Mouse (Mus musculus): ENCODE measurements around the gene Urah. TPM values are rescaled to one million over a fixed set of nuclear protein-coding genes. Genes with fewer than 3 reads are reported as not detected.

Urah gene
- polyA plus RNA-seq, 1 experiment from 2014 or later = 21.9 TPM

- DNase-seq (ENCODE audit: low spot score) (no peak), ATAC-seq (ENCODE audit: low FRiP score, low TSS enrichment) (0 out of 2 replicates have a peak, but pooled peaks have one; percentile 11)
- Histone ChIP-seq H3K9ac (ENCODE audit: low read length) (0 out of 2 replicates have a peak overlapping the region, but pooled peaks have one; percentile 31), H3K36me3 (ENCODE audit: control insufficient read depth, insufficient read depth, low read length) (no peaks in the 10 kb centered on the region), H3K4me2 (replicated peaks; ENCODE audit: low read depth) (peak overlapping the region; percentile 42), H3K4me1 (replicated peaks; ENCODE audit: control insufficient read depth, insufficient read depth) (no peaks in the 10 kb centered on the region), H3K9me3 (ENCODE audit: control insufficient read depth, low read length) (no peaks in the 10 kb centered on the region), H3K27ac (replicated peaks) (no peak overlapping the region), H3K4me3 (ENCODE audit: low read depth, low read length) (peak overlapping the region; percentile 12; the same call in 1 of the 2 replicates), H3K27me3 (ENCODE audit: control insufficient read depth, insufficient read depth, low read length) (no peaks in the 10 kb centered on the region)
- 82% methylated on average over 2 of the region's 2 CpGs for WGBS
- TF ChIP-seq EP300 (optimal IDR thresholded peaks at IDR 0.05) (no peak), CTCF (IDR thresholded peaks at IDR 0.05; ENCODE audit: low read depth) (no peak)
Observed at GRCm38 (mm10) chr7:140835758-140836087, 905 bp downstream of the Urah start.

- peak; percentile 11 for DNase-seq (ENCODE audit: low spot score)
Observed at GRCm38 (mm10) chr7:140836243-140837115, 1.7 kb downstream of the Urah start.

GRCm38 (mm10) chr7:140839556-140839955, 4.7 kb downstream of the Urah start:
- no peak for ATAC-seq (ENCODE audit: low FRiP score, low TSS enrichment)
- H3K4me3 ChIP-seq (ENCODE audit: low read depth, low read length) = no peak overlapping the region
- peak; percentile 11 for DNase-seq (ENCODE audit: low spot score)
- no peak overlapping the region for H3K4me2 ChIP-seq (replicated peaks; ENCODE audit: low read depth)
- H3K9me3 ChIP-seq (ENCODE audit: control insufficient read depth, low read length) = no peaks in the 10 kb centered on the region
- no peaks in the 10 kb centered on the region for H3K4me1 ChIP-seq (replicated peaks; ENCODE audit: control insufficient read depth, insufficient read depth)
- 55% methylated on average over 5 of the region's 5 CpGs for WGBS
- H3K27ac ChIP-seq (replicated peaks) = no peak overlapping the region
- TF ChIP-seq CTCF (IDR thresholded peaks at IDR 0.05; ENCODE audit: low read depth) = no peak
- no peak for TF ChIP-seq EP300 (optimal IDR thresholded peaks at IDR 0.05)
- H3K36me3 ChIP-seq (ENCODE audit: control insufficient read depth, insufficient read depth, low read length) = no peaks in the 10 kb centered on the region
- H3K27me3 ChIP-seq (ENCODE audit: control insufficient read depth, insufficient read depth, low read length) = no peaks in the 10 kb centered on the region
- H3K9ac ChIP-seq (ENCODE audit: low read length) = no peak overlapping the region

More at GRCm38 (mm10) chr7:140836243-140837115, 1.7 kb downstream of the Urah start:
- no peak for ATAC-seq (ENCODE audit: low FRiP score, low TSS enrichment)
- H3K27ac ChIP-seq (replicated peaks) = no peak overlapping the region
- H3K36me3 ChIP-seq (ENCODE audit: control insufficient read depth, insufficient read depth, low read length) = no peaks in the 10 kb centered on the region
- 80% methylated on average over 9 of the region's 9 CpGs for WGBS
- no peak for TF ChIP-seq CTCF (IDR thresholded peaks at IDR 0.05; ENCODE audit: low read depth)
- TF ChIP-seq EP300 (optimal IDR thresholded peaks at IDR 0.05) = no peak
- no peak overlapping the region for H3K4me2 ChIP-seq (replicated peaks; ENCODE audit: low read depth)
- no peaks in the 10 kb centered on the region for H3K27me3 ChIP-seq (ENCODE audit: control insufficient read depth, insufficient read depth, low read length)
- H3K4me1 ChIP-seq (replicated peaks; ENCODE audit: control insufficient read depth, insufficient read depth) = no peaks in the 10 kb centered on the region
- H3K4me3 ChIP-seq (ENCODE audit: low read depth, low read length) = peak overlapping the region; percentile 6; the same call in 1 of the 2 replicates
- H3K9ac ChIP-seq (ENCODE audit: low read length) = no peak overlapping the region
- H3K9me3 ChIP-seq (ENCODE audit: control insufficient read depth, low read length) = no peaks in the 10 kb centered on the region

- Histone ChIP-seq H3K4me1 (replicated peaks; ENCODE audit: control insufficient read depth, insufficient read depth) (no peaks in the 10 kb centered on the region), H3K36me3 (ENCODE audit: control insufficient read depth, insufficient read depth, low read length) (no peaks in the 10 kb centered on the region), H3K4me3 (ENCODE audit: low read depth, low read length) (no peak overlapping the region), H3K4me2 (replicated peaks; ENCODE audit: low read depth) (peak overlapping the region; percentile 11; the same call in 1 of the 2 replicates), H3K27me3 (ENCODE audit: control insufficient read depth, insufficient read depth, low read length) (no peaks in the 10 kb centered on the region), H3K27ac (replicated peaks) (no peak overlapping the region), H3K9ac (ENCODE audit: low read length) (no peak overlapping the region), H3K9me3 (ENCODE audit: control insufficient read depth, low read length) (no peaks in the 10 kb centered on the region)
- no peak for TF ChIP-seq EP300 (optimal IDR thresholded peaks at IDR 0.05)
- TF ChIP-seq CTCF (IDR thresholded peaks at IDR 0.05; ENCODE audit: low read depth) = no peak
- WGBS = 35% methylated on average over 15 of the region's 19 CpGs
- peak; percentile 56 for DNase-seq (ENCODE audit: low spot score)
- ATAC-seq (ENCODE audit: low FRiP score, low TSS enrichment) = peak; percentile 56
Observed at GRCm38 (mm10) chr7:140840750-140841735, 6.2 kb downstream of the Urah start.

- no peak for DNase-seq (ENCODE audit: low spot score)
- Histone ChIP-seq H3K36me3 (ENCODE audit: control insufficient read depth, insufficient read depth, low read length) (no peaks in the 10 kb centered on the region), H3K27me3 (ENCODE audit: control insufficient read depth, insufficient read depth, low read length) (no peaks in the 10 kb centered on the region), H3K27ac (replicated peaks) (no peak overlapping the region), H3K4me2 (replicated peaks; ENCODE audit: low read depth) (no peak overlapping the region), H3K4me1 (replicated peaks; ENCODE audit: control insufficient read depth, insufficient read depth) (no peaks in the 10 kb centered on the region), H3K9me3 (ENCODE audit: control insufficient read depth, low read length) (no peaks in the 10 kb centered on the region), H3K9ac (ENCODE audit: low read length) (no peak overlapping the region), H3K4me3 (ENCODE audit: low read depth, low read length) (no peak overlapping the region)
- no peak for ATAC-seq (ENCODE audit: low FRiP score, low TSS enrichment)
- TF ChIP-seq CTCF (IDR thresholded peaks at IDR 0.05; ENCODE audit: low read depth) = no peak
- TF ChIP-seq EP300 (optimal IDR thresholded peaks at IDR 0.05) = no peak
- 65% methylated on average over 7 of the region's 7 CpGs for WGBS
Observed at GRCm38 (mm10) chr7:140843806-140844205, 9.0 kb downstream of the Urah start.
